Mouse (Mus musculus) stomach, postnatal 0 days (tissue): ENCODE results near the gene Tbata.

Experiments
- CTCF ChIP-seq: IDR thresholded peaks from 2 replicates; pipeline ENCODE4 v1.5.1; 2016; ENCODE audit warnings: antibody characterized with exemption, low read depth, mild to moderate bottlenecking, moderate library complexity
- EP300 ChIP-seq: optimal IDR thresholded peaks from 2 replicates; pipeline ENCODE3; 2016; ENCODE audit warnings: antibody characterized with exemption

GRCm38 (mm10) chr10:61162366-61162765 lies 9.4 kb upstream of the Tbata start:
- TF ChIP-seq CTCF (no peak), EP300 (no peak)
